Mouse (Mus musculus) right cerebral cortex, postnatal 10 days (tissue): ENCODE measurements around the gene Zbtb8b.
"Not testable (repeated sequence)": the region's sequence is repeated elsewhere in the genome, so short reads cannot be mapped to it uniquely, and the experiment has no call there.

Experiments
- DNase-seq, 2 experiments: peaks; one replicate each; pipeline ENCODE4 v3.0.0; 2021; ENCODE audit warnings: low spot score in 2 of 2

Gene Zbtb8b

GRCm38 (mm10) chr4:129440340-129441063 lies at the start of gene Zbtb8b:
Gene Zbtb8b, minus strand, starts transcription at chr4:129440853.
- peak; percentile 90 to 94 for DNase-seq

- DNase-seq, result no peak
These were observed 40.4 kb upstream of the Zbtb8b start for GRCm38 (mm10) chr4:129481090-129481489.

GRCm38 (mm10) chr4:129479863-129480262 lies 39.2 kb upstream of the Zbtb8b start:
- no peak for DNase-seq

GRCm38 (mm10) chr4:129476047-129476446 lies 35.4 kb upstream of the Zbtb8b start:
- DNase-seq, result no peak

- no peak for DNase-seq
These were observed 23.7 kb upstream of the Zbtb8b start for GRCm38 (mm10) chr4:129464286-129464815.

- DNase-seq, result no peak
These were observed 22.7 kb upstream of the Zbtb8b start for GRCm38 (mm10) chr4:129463097-129464059.

- no peak for DNase-seq
These were observed 21.5 kb upstream of the Zbtb8b start for GRCm38 (mm10) chr4:129462118-129462517.

- DNase-seq, result peak; percentile 99 to 100
These were observed 20.7 kb upstream of the Zbtb8b start, which contains the start of gene Bsdc1 for GRCm38 (mm10) chr4:129461183-129461960. Gene Bsdc1, plus strand, starts transcription at chr4:129461581.

- DNase-seq, result no peak
These were observed 20.2 kb upstream of the Zbtb8b start for GRCm38 (mm10) chr4:129460827-129461182.

GRCm38 (mm10) chr4:129459726-129460125 lies 19.1 kb upstream of the Zbtb8b start:
- DNase-seq, result no peak

- not testable (repeated sequence) for DNase-seq
These were observed 16.7 kb upstream of the Zbtb8b start for GRCm38 (mm10) chr4:129457311-129457710.

- DNase-seq, result no peak
These were observed 15.5 kb upstream of the Zbtb8b start for GRCm38 (mm10) chr4:129456126-129456525.

- peak; percentile 74 to 80 for DNase-seq
These were observed 14.6 kb upstream of the Zbtb8b start for GRCm38 (mm10) chr4:129455265-129455664.

GRCm38 (mm10) chr4:129451471-129452169 lies 11.0 kb upstream of the Zbtb8b start:
- DNase-seq, result no peak

- DNase-seq, result no peak
These were observed 10.2 kb upstream of the Zbtb8b start for GRCm38 (mm10) chr4:129450851-129451250.

- DNase-seq, result no peak
These were observed 8.1 kb upstream of the Zbtb8b start for GRCm38 (mm10) chr4:129448713-129449112.

GRCm38 (mm10) chr4:129447778-129448563 lies 7.3 kb upstream of the Zbtb8b start:
- no peak for DNase-seq

GRCm38 (mm10) chr4:129447360-129447759 lies 6.7 kb upstream of the Zbtb8b start:
- no peak for DNase-seq

- no peak for DNase-seq
These were observed 492 bp upstream of the Zbtb8b start for GRCm38 (mm10) chr4:129441145-129441544.

- DNase-seq, result no peak
These were observed 22.3 kb downstream of the Zbtb8b start for GRCm38 (mm10) chr4:129418321-129418720.
